Mouse (Mus musculus): Measurements from ENCODE around the gene Prkaa1. TPM values are rescaled to one million over a fixed set of nuclear protein-coding genes. Genes with fewer than 3 reads are reported as not detected.

The Prkaa1 gene
- 39.7 TPM for polyA plus RNA-seq (2017; shearing (Covaris generic))

GRCm38 (mm10) chr15:5143361-5144020, at the start of gene Prkaa1:
Gene Prkaa1, plus strand, starts transcription at chr15:5143861.

GRCm38 (mm10) chr15:5107686-5108654, 35.7 kb upstream of the Prkaa1 start, which contains the start of gene Card6:
Gene Card6, minus strand, starts transcription at chr15:5108539.

GRCm38 (mm10) chr15:5116270-5117030, 27.2 kb upstream of the Prkaa1 start, which contains the start of gene Rpl37:
Gene Rpl37, plus strand, starts transcription at chr15:5116645.

GRCm38 (mm10) chr15:5185366-5186292, 42.0 kb downstream of the Prkaa1 start, which contains the start of gene Ttc33:
Gene Ttc33, plus strand, starts transcription at chr15:5185525.

Other genes starting within 250 kb of the Prkaa1 start
- not detected for gene Mroh2b, start 245.1 kb upstream of the Prkaa1 start, polyA plus RNA-seq (2017; shearing (Covaris generic))
- gene C7, start 80.1 kb upstream of the Prkaa1 start, polyA plus RNA-seq (2017; shearing (Covaris generic)) = not detected
- gene Card6, start 35.3 kb upstream of the Prkaa1 start, polyA plus RNA-seq (2017; shearing (Covaris generic)) = 65.2 TPM
- gene Rpl37, start 27.2 kb upstream of the Prkaa1 start, polyA plus RNA-seq (2017; shearing (Covaris generic)) = 1,416 TPM
- gene Ttc33, start 41.7 kb downstream of the Prkaa1 start, polyA plus RNA-seq (2017; shearing (Covaris generic)) = 55.5 TPM
- gene Ptger4, start 100.3 kb downstream of the Prkaa1 start, polyA plus RNA-seq (2017; shearing (Covaris generic)) = 11.8 TPM

Measured in CD4-positive, CD25-positive, alpha-beta regulatory T cell, adult 9 weeks (primary cell).